Mouse (Mus musculus) testis, adult 2 months (tissue): Measurements from ENCODE around the gene Rasa2.
"Not testable (repeated sequence)": the region's sequence is repeated elsewhere in the genome, so short reads cannot be mapped to it uniquely, and the experiment has no call there.

Experiments
- CTCF ChIP-seq: fragments of 200-500 bp; IDR thresholded peaks from 2 replicates; pipeline ENCODE4 v1.5.1; 2012; ENCODE audit warnings: low read depth, mild to moderate bottlenecking, inconsistent platforms, low read length, moderate library complexity; ENCODE audit not compliant: control insufficient read depth, insufficient read depth, insufficient replicate concordance
- POLR2A ChIP-seq: fragments of 200-500 bp; IDR thresholded peaks from 2 replicates; pipeline ENCODE4 v1.6.1; 2012; ENCODE audit warnings: low read depth, mild to moderate bottlenecking, inconsistent platforms, low read length, moderate library complexity; ENCODE audit not compliant: control insufficient read depth

GRCm38 (mm10) chr9:96644002-96644401 is 12.6 kb upstream of the Rasa2 start:
- TF ChIP-seq CTCF, POLR2A: not testable (repeated sequence)
